Mouse (Mus musculus) liver, embryonic 14.5 days (tissue): ENCODE results near the gene Cpsf6.

Experiments
- CTCF ChIP-seq: IDR thresholded peaks from 2 replicates; pipeline ENCODE4 v1.5.1; 2016; ENCODE audit warnings: antibody characterized with exemption, low read depth, control low read depth
- EP300 ChIP-seq: IDR thresholded peaks from 2 replicates; pipeline ENCODE4 v1.6.1; 2016; ENCODE audit warnings: antibody characterized with exemption, low read depth

DNA sequence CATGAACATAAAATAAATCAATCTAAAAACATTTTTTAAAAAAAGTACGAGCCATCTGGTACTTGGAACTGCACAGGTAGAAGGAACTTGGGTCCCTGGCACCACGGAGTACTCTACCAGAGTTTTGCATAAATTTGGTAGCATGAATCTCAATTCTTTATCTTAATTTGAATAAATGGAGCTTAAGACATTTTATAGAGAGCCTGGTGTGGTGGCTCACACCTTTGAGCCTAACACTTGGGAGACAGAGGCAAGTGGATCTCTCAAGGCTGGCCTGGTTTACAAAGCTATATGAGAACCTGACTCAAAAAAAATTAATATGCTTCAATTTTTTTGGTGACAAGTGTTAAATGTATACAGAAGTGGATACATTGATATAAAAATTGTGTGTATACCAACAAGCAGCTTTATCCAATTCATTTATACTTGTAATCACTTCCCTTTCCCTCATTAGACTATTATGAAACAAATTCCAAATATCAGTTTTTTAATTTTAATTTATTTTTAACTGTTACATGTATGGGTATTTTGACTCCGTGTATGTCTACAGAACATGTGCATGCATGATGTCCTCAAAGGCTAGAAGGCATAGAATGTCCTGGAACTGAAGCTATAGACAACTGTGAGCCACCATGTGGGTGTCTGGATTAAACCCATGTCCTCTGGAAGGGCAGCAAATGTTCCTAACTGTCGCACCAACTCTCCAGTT lies 20.6 kb upstream of the Cpsf6 start:
- TF ChIP-seq EP300, result no peak
- TF ChIP-seq CTCF, result no peak
